Mouse (Mus musculus): ENCODE measurements around the gene Ifnar1.

DNA sequence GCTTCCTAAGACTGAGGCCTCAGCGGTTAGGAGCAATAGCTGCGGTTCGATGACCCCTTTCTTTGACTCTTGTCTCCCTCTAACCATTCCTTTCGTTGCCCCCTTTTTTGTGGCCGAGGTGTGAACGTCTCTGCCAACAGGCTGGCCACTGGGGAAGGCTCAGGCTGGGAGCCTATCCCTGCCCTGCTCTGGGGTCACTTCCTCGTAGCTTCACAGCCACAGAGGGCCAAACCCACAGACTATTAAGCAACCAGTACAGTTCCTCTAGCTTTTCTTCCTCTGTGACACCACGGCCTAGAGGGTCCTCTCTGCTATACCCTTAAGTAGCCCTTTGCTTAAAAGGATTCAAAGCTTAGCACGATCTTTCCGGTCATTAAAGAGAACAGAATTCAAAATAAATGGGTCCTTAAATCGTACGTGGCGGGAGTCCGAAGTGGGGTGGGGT is 61.4 kb downstream of the Ifnar1 start:
- TF ChIP-seq POLR2A (IDR thresholded peaks at IDR 0.05; ENCODE audit: borderline replicate concordance, extremely low read depth, low read depth, low read length): no peak; the same call in 1 of the 2 replicates
- TF ChIP-seq CTCF (IDR thresholded peaks at IDR 0.05; ENCODE audit: insufficient read depth, low read length): no peak

Measured in lung, adult 2 months (tissue).